Mouse (Mus musculus): Measurements from ENCODE around the gene H2-K1. TPM values are rescaled to one million over a fixed set of nuclear protein-coding genes. Genes with fewer than 3 reads are reported as not detected.
A peak's percentile ranks its signal among the peaks of the same experiment; 100 is the strongest.

Gene H2-K1
- total and polyA plus RNA-seq, 3 experiments = 1,734 to 2,472 (median 1,753) TPM

DNA sequence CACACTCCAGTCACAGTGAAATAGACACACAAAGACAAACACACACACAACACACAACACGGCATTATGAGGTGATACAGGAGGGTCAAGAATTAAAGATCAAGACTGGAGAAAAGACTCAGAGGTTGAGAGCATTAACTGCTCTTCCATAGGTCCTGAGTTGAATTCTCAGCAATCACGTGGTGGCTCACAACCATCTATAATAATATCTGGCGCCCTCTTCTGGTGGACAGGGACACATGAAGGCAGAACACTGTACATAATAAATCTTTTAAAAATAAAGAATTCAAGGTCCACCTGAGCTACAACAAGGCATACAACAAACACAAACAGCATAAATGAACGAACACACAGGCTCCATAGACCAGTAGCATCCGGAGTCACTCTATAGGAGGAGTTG lies 31.2 kb downstream of the H2-K1 start:
- H3K4me2 ChIP-seq (ENCODE audit: insufficient read depth, low read depth, poor library complexity, severe bottlenecking) = no peak overlapping the region
- H3K79me2 ChIP-seq (replicated peaks; ENCODE audit: control insufficient read depth, extremely low read depth, insufficient read depth, poor library complexity, severe bottlenecking) = no peaks in the 10 kb centered on the region
- dilution Hi-C loops (cut with MboI; ENCODE audit: extremely low pct_ligation_motif_present, extremely low pct_unique_long_range_greater_than_20kb, low sequenced_read_pairs) (no loop called here), in situ Hi-C loops (cut with MboI; ENCODE audit: low pct_ligation_motif_present, low pct_unique_long_range_greater_than_20kb, low sequenced_read_pairs) (loop anchor here (5.0 kb wide), 1 partner anchor 1333 kb away; no protein-coding TSS in a partner anchor)
- H3K27ac ChIP-seq (ENCODE audit: insufficient read depth, low read depth) = no peak overlapping the region
- peak; percentile 76 for DNase-seq (ENCODE audit: extremely low read depth)
- TF ChIP-seq CTCF (conservative IDR thresholded peaks at IDR 0.05 in 1 of 2, IDR thresholded peaks at IDR 0.05 in 1 of 2; ENCODE audit: low read depth in 2 of 2, low read length in 2 of 2) = peak in 1 of 2 experiments; percentile 56; a peak in 2 of 4 replicates
- 0 out of 2 replicates have a peak, but pooled peaks have one; percentile 39 for TF ChIP-seq BHLHE40 (IDR thresholded peaks at IDR 0.05; ENCODE audit: low read depth, low read length)
- no peak for TF ChIP-seq MAFK (IDR thresholded peaks at IDR 0.05; ENCODE audit: insufficient replicate concordance, low read length)
- no peak for TF ChIP-seq IRF4 (IDR thresholded peaks at IDR 0.05; ENCODE audit: low read depth, low read length)
- TF ChIP-seq RCOR1 (conservative IDR thresholded peaks at IDR 0.05; ENCODE audit: low read depth, low read length) = no peak
- no peak for TF ChIP-seq NELFE (IDR thresholded peaks at IDR 0.05; ENCODE audit: low read depth, low read length)
- TF ChIP-seq MAX (IDR thresholded peaks at IDR 0.05; ENCODE audit: low read length) = no peak
- no peak for TF ChIP-seq UBTF (IDR thresholded peaks at IDR 0.05; ENCODE audit: low read depth, low read length)
- TF ChIP-seq USF1 (IDR thresholded peaks at IDR 0.05; ENCODE audit: low read depth, low read length) = peak; percentile 65
- TF ChIP-seq SMC3 (IDR thresholded peaks at IDR 0.05; ENCODE audit: low read depth, low read length) = 0 out of 2 replicates have a peak, but pooled peaks have one; percentile 2
- TF ChIP-seq MYC (IDR thresholded peaks at IDR 0.05; ENCODE audit: low read depth, low read length) = peak; percentile 62
- TF ChIP-seq SIN3A (IDR thresholded peaks at IDR 0.05; ENCODE audit: low read length) = 0 out of 2 replicates have a peak, but pooled peaks have one; percentile 43
- TF ChIP-seq POLR2AphosphoS2 (IDR thresholded peaks at IDR 0.05; ENCODE audit: low read depth, low read length) = no peak
- no peak for TF ChIP-seq ELF1 (IDR thresholded peaks at IDR 0.05; ENCODE audit: low read depth, low read length)
- no peak for TF ChIP-seq GABPA (IDR thresholded peaks at IDR 0.05; ENCODE audit: insufficient replicate concordance, low read depth, low read length)
- peak; percentile 62 for TF ChIP-seq USF2 (conservative IDR thresholded peaks at IDR 0.05; ENCODE audit: low read depth, low read length)
- no peak overlapping the region for H3K9ac ChIP-seq (ENCODE audit: insufficient read depth, low read depth)
- H3K4me3 ChIP-seq (replicated peaks in 1 of 3; ENCODE audit: low read depth in 2 of 3, low read length in 2 of 3, poor library complexity in 1 of 3) = no peak overlapping the region
- H3K9me3 ChIP-seq (replicated peaks; ENCODE audit: low read length) = peaks cover 4% of the 10 kb centered on the region
- peaks cover 0 to 3% of the 10 kb centered on the region in 2 experiments; a peak in 1 of 4 replicates for H3K4me1 ChIP-seq (ENCODE audit: control insufficient read depth in 1 of 2, insufficient read depth in 2 of 2)
- peaks cover 17 to 23% of the 10 kb centered on the region in 2 experiments for H3K36me3 ChIP-seq (replicated peaks in 1 of 2; ENCODE audit: control insufficient read depth in 1 of 2, insufficient read depth in 1 of 2, low read length in 1 of 2)
- H3K27me3 ChIP-seq (replicated peaks) = no peaks in the 10 kb centered on the region

DNA sequence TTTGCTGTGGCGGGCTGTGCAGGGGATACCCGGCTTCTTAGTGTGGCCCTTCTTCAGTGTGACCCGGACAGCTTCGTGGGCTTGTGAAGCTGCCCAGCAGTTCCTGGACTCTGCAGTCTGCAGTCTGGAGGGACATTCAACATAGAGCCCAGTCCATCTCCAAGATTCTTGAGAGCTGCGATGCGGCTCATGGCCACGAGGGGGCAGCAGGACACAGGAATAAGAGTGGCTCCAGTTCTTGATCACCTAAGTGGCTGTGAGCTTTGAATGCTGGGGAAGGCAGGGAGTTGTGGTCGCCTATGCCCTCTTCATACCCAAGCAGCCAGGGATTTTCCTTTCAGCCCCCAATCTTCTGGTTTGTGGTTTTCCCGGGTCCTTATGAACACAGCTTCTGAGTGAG lies 31.7 kb downstream of the H2-K1 start:
- Histone ChIP-seq H3K4me3 (replicated peaks in 1 of 3; ENCODE audit: low read depth in 2 of 3, low read length in 2 of 3, poor library complexity in 1 of 3) (no peak overlapping the region), H3K36me3 (replicated peaks in 1 of 2; ENCODE audit: control insufficient read depth in 1 of 2, insufficient read depth in 1 of 2, low read length in 1 of 2) (peaks cover 22 to 26% of the 10 kb centered on the region in 2 experiments), H3K4me2 (ENCODE audit: insufficient read depth, low read depth, poor library complexity, severe bottlenecking) (0 out of 2 replicates have a peak overlapping the region, but pooled peaks have one; percentile 50), H3K4me1 (ENCODE audit: control insufficient read depth in 1 of 2, insufficient read depth in 2 of 2) (peaks cover 0 to 3% of the 10 kb centered on the region in 2 experiments; a peak in 1 of 4 replicates), H3K79me2 (replicated peaks; ENCODE audit: control insufficient read depth, extremely low read depth, insufficient read depth, poor library complexity, severe bottlenecking) (no peaks in the 10 kb centered on the region), H3K27ac (ENCODE audit: insufficient read depth, low read depth) (no peak overlapping the region), H3K27me3 (replicated peaks) (no peaks in the 10 kb centered on the region), H3K9me3 (replicated peaks; ENCODE audit: low read length) (peaks cover 4% of the 10 kb centered on the region), H3K9ac (ENCODE audit: insufficient read depth, low read depth) (no peak overlapping the region)
- DNase-seq (ENCODE audit: extremely low read depth) = peak; percentile 72
- dilution Hi-C loops (cut with MboI; ENCODE audit: extremely low pct_ligation_motif_present, extremely low pct_unique_long_range_greater_than_20kb, low sequenced_read_pairs) (no loop called here), in situ Hi-C loops (cut with MboI; ENCODE audit: low pct_ligation_motif_present, low pct_unique_long_range_greater_than_20kb, low sequenced_read_pairs) (loop anchor here (5.0 kb wide), 1 partner anchor 1334 kb away; no protein-coding TSS in a partner anchor)
- TF ChIP-seq MAFK (IDR thresholded peaks at IDR 0.05; ENCODE audit: insufficient replicate concordance, low read length) (no peak), CTCF (conservative IDR thresholded peaks at IDR 0.05 in 1 of 2, IDR thresholded peaks at IDR 0.05 in 1 of 2; ENCODE audit: low read depth in 2 of 2, low read length in 2 of 2) (peak; percentile 60 to 68), SMC3 (IDR thresholded peaks at IDR 0.05; ENCODE audit: low read depth, low read length) (peak; percentile 67), CHD2 (IDR thresholded peaks at IDR 0.05; ENCODE audit: low read length) (no peak), USF2 (conservative IDR thresholded peaks at IDR 0.05; ENCODE audit: low read depth, low read length) (no peak), RAD21 (IDR thresholded peaks at IDR 0.05; ENCODE audit: low read depth, low read length) (peak; percentile 58), ZNF384 (IDR thresholded peaks at IDR 0.05; ENCODE audit: low read depth, low read length) (no peak), NELFE (IDR thresholded peaks at IDR 0.05; ENCODE audit: low read depth, low read length) (no peak), ELF1 (IDR thresholded peaks at IDR 0.05; ENCODE audit: low read depth, low read length) (0 out of 2 replicates have a peak, but pooled peaks have one; percentile 9)
